ENCODE assay signal across 9 mouse cellular contexts in genomic region chr14:121929243-121929951, GRCm38 (mm10). TPM values are rescaled to one million over a fixed set of nuclear protein-coding genes. Genes with fewer than 3 reads are reported as not detected.
DNase-seq lines count a peak whose midpoint lies in the region; ATAC-seq lines count a peak whose summit lies in the region.
"Had no signal": no experiment of that assay in that cellular context is flagged by ENCODE, and none has a peak within 500 bp of the region (broad histone marks: within the 10 kb centered on the region; RNA-seq: fewer than 3 reads in every experiment).

No protein-coding gene starts in this region.

- 59% methylated on average over 12 of the region's 12 CpGs for WGBS in heart, embryonic 15.5 days
- WGBS in liver, embryonic 15.5 days (ENCODE audit: insufficient replicate concordance), result 12% methylated on average over 12 of the region's 12 CpGs
- WGBS in forebrain, embryonic 13.5 days, result 93% methylated on average over 12 of the region's 12 CpGs

- H3K4me1 ChIP-seq in heart, embryonic 15.5 days (replicated peaks), result peaks cover 26% of the 10 kb centered on the region
- peaks cover 34% of the 10 kb centered on the region for H3K4me1 ChIP-seq in liver, embryonic 15.5 days (replicated peaks)
- no peaks in the 10 kb centered on the region for H3K4me1 ChIP-seq in forebrain, embryonic 13.5 days

- H3K9me3 ChIP-seq in heart, embryonic 15.5 days (replicated peaks), result no peaks in the 10 kb centered on the region
- H3K9me3 ChIP-seq in liver, embryonic 15.5 days (replicated peaks), result no peaks in the 10 kb centered on the region
- no peaks in the 10 kb centered on the region for H3K9me3 ChIP-seq in forebrain, embryonic 13.5 days (replicated peaks)

- H3K4me2 ChIP-seq in heart, embryonic 15.5 days, result no peak overlapping the region
- peak overlapping the region; percentile 46 for H3K4me2 ChIP-seq in liver, embryonic 15.5 days
- H3K4me2 ChIP-seq in forebrain, embryonic 13.5 days, result no peak overlapping the region

- peak overlapping the region; percentile 55 for H3K27ac ChIP-seq in heart, embryonic 15.5 days
- H3K27ac ChIP-seq in liver, embryonic 15.5 days (replicated peaks), result peak overlapping the region; percentile 74
- H3K27ac ChIP-seq in forebrain, embryonic 13.5 days, result no peak overlapping the region

- H3K9ac ChIP-seq in heart, embryonic 15.5 days, result no peak overlapping the region
- H3K9ac ChIP-seq in liver, embryonic 15.5 days, result peak overlapping the region; percentile 18; the same call in 1 of the 2 replicates
- H3K9ac ChIP-seq in forebrain, embryonic 13.5 days, result no peak overlapping the region

- ATAC-seq in heart, embryonic 15.5 days (replicated peaks; ENCODE audit: insufficient number of reproducible peaks, insufficient read depth, low FRiP score, low read depth), result no peak
- peak; percentile 88 for ATAC-seq in liver, embryonic 15.5 days (ENCODE audit: insufficient read depth)
- no peak for ATAC-seq in forebrain, embryonic 13.5 days

- no peak for DNase-seq in heart, adult 8-10 months (ENCODE audit: low spot score)
- DNase-seq in B cell, adult 2 months, result peak; percentile 60 to 64
- peak; percentile 50 for DNase-seq in c-Kit-positive CD71-positive TER-119-negative erythroid progenitor cells, embryonic 14.5 days (ENCODE audit: low read depth)
- no peak for DNase-seq in embryo, embryonic 10 days (ENCODE audit: low spot score)
- no peak for DNase-seq in right cerebral cortex, postnatal 14 days
- DNase-seq: cerebellum, adult 11-12 months had no signal

- H3K4me3 ChIP-seq in heart, embryonic 15.5 days, result no peak overlapping the region
- no peak overlapping the region for H3K4me3 ChIP-seq in liver, embryonic 15.5 days (replicated peaks)
- H3K4me3 ChIP-seq in forebrain, embryonic 13.5 days, result no peak overlapping the region

- H3K27me3 ChIP-seq in heart, embryonic 15.5 days, result no peaks in the 10 kb centered on the region
- no peaks in the 10 kb centered on the region for H3K27me3 ChIP-seq in liver, embryonic 15.5 days
- no peaks in the 10 kb centered on the region for H3K27me3 ChIP-seq in forebrain, embryonic 13.5 days

- no peaks in the 10 kb centered on the region for H3K36me3 ChIP-seq in heart, embryonic 15.5 days
- H3K36me3 ChIP-seq in liver, embryonic 15.5 days (replicated peaks), result peaks cover 9% of the 10 kb centered on the region; the same call in 1 of the 2 replicates
- H3K36me3 ChIP-seq in forebrain, embryonic 13.5 days (ENCODE audit: poor library complexity, severe bottlenecking), result peaks cover 8% of the 10 kb centered on the region

RNA-seq across cellular contexts. Expression of gene Gpr18, which starts 13.8 kb away (rescaled TPM):
- 0.21 and 0.93 TPM in 2 replicates for polyA plus RNA-seq in heart, embryonic 15.5 days (2015; fragmentation: Nextera tagmentation; extraction: Ambion mirVana)
- under 1 TPM in 3 of 4 experiments, not detected in 1; 0.16 to 0.23 (median 0.19) TPM for total RNA-seq in heart, adult 8-10 months (2022)
- 0.13 TPM in 1 of 2 replicates, not detected in the other for polyA plus RNA-seq in liver, embryonic 15.5 days (2015; fragmentation: Nextera tagmentation; extraction: Ambion mirVana)
- 0.14 and 0.23 TPM in 2 replicates for polyA plus RNA-seq in forebrain, embryonic 13.5 days (2015; fragmentation: Nextera tagmentation; extraction: Ambion mirVana)

RNA-seq across cellular contexts. Expression of gene Gpr183, which starts 35.6 kb away (rescaled TPM):
- polyA plus RNA-seq in heart, embryonic 15.5 days (2015; fragmentation: Nextera tagmentation; extraction: Ambion mirVana), result 1.8 and 3.1 TPM in 2 replicates
- total RNA-seq in heart, adult 8-10 months (2022), result 1 to 10 TPM in 3 of 4 experiments, under 1 TPM in 1; 0.87 to 1.7 (median 1.1) TPM
- 1.3 and 1.5 TPM in 2 replicates for polyA plus RNA-seq in liver, embryonic 15.5 days (2015; fragmentation: Nextera tagmentation; extraction: Ambion mirVana)
- polyA plus RNA-seq in forebrain, embryonic 13.5 days (2015; fragmentation: Nextera tagmentation; extraction: Ambion mirVana), result 1.3 and 1.5 TPM in 2 replicates

RNA-seq across cellular contexts. Expression of gene Ubac2, which starts 51.0 kb away (rescaled TPM):
- polyA plus RNA-seq in heart, embryonic 15.5 days (2015; fragmentation: Nextera tagmentation; extraction: Ambion mirVana), result 42.4 and 50.0 TPM in 2 replicates
- 10 to 100 TPM; 30.4 to 31.5 (median 30.8) TPM for total RNA-seq in heart, adult 8-10 months (2022)
- 20.0 and 22.4 TPM in 2 replicates for polyA plus RNA-seq in liver, embryonic 15.5 days (2015; fragmentation: Nextera tagmentation; extraction: Ambion mirVana)
- 56.4 and 63.6 TPM in 2 replicates for polyA plus RNA-seq in forebrain, embryonic 13.5 days (2015; fragmentation: Nextera tagmentation; extraction: Ambion mirVana)

Comparison
In these comparisons a context has a peak if more than half of its experiments do, and no peak if none do; other contexts are left out.
1. DNase-seq: peak in B cell, adult 2 months (2 of 2) and c-Kit-positive CD71-positive TER-119-negative erythroid progenitor cells, embryonic 14.5 days (single experiment); none in heart, adult 8-10 months (single experiment), embryo, embryonic 10 days (single experiment) and right cerebral cortex, postnatal 14 days (single experiment).